Mouse (Mus musculus) liver, postnatal 0 days (tissue): ENCODE results near the gene Mfsd12.

Experiments
- CTCF ChIP-seq: sonication (generic); IDR thresholded peaks from 2 replicates; pipeline ENCODE4 v1.5.1; 2016; ENCODE audit warnings: antibody characterized with exemption, low read depth
- EP300 ChIP-seq: IDR thresholded peaks from 2 replicates; pipeline ENCODE4 v1.6.1; 2016; ENCODE audit warnings: antibody characterized with exemption, low read depth, mild to moderate bottlenecking

- no peak for TF ChIP-seq CTCF
- TF ChIP-seq EP300, result no peak
These were observed 918 bp downstream of the Mfsd12 start for GRCm38 (mm10) chr10:81358209-81358608.
